In genomic region chr17:44188769-44189145, GRCm38 (mm10) we compare ENCODE assay signal across 8 mouse cellular contexts. TPM values are rescaled to one million over a fixed set of nuclear protein-coding genes. Genes with fewer than 3 reads are reported as not detected.
DNase-seq lines count a peak whose midpoint lies in the region; ATAC-seq and TF ChIP-seq lines count a peak whose summit lies in the region.

No protein-coding gene starts in this region.

- no peaks in the 10 kb centered on the region for H3K36me3 ChIP-seq in lung, embryonic 14.5 days (ENCODE audit: insufficient read depth)
- no peaks in the 10 kb centered on the region for H3K36me3 ChIP-seq in embryonic facial prominence, embryonic 10.5 days (replicated peaks)
- no peaks in the 10 kb centered on the region for H3K36me3 ChIP-seq in heart, embryonic 16.5 days (ENCODE audit: control insufficient read depth, insufficient read depth)
- no peaks in the 10 kb centered on the region for H3K36me3 ChIP-seq in limb, embryonic 13.5 days

- under 1% methylated on average over 24 of the region's 24 CpGs for WGBS in lung, embryonic 14.5 days
- WGBS in embryonic facial prominence, embryonic 10.5 days = under 1% methylated on average over 24 of the region's 24 CpGs
- under 1% methylated on average over 24 of the region's 24 CpGs for WGBS in heart, embryonic 16.5 days
- WGBS in limb, embryonic 13.5 days = 0% methylated on average over 24 of the region's 24 CpGs

- peaks cover 26% of the 10 kb centered on the region for H3K27me3 ChIP-seq in lung, embryonic 14.5 days (ENCODE audit: insufficient read depth, low read length)
- H3K27me3 ChIP-seq in embryonic facial prominence, embryonic 10.5 days (replicated peaks; ENCODE audit: low read depth, poor library complexity, severe bottlenecking) = peaks cover 53% of the 10 kb centered on the region
- no peaks in the 10 kb centered on the region for H3K27me3 ChIP-seq in heart, embryonic 16.5 days (ENCODE audit: control insufficient read depth, insufficient read depth, low read length)
- H3K27me3 ChIP-seq in limb, embryonic 13.5 days = peaks cover 46% of the 10 kb centered on the region

- TF ChIP-seq CTCF in lung, embryonic 14.5 days (IDR thresholded peaks at IDR 0.05; ENCODE audit: low read depth) = no peak

- H3K4me3 ChIP-seq in lung, embryonic 14.5 days (ENCODE audit: low read depth, low read length) = peak overlapping the region; percentile 39
- peak overlapping the region; percentile 59 for H3K4me3 ChIP-seq in embryonic facial prominence, embryonic 10.5 days
- peak overlapping the region; percentile 77 for H3K4me3 ChIP-seq in heart, embryonic 16.5 days (ENCODE audit: low read length)
- peak overlapping the region; percentile 48 for H3K4me3 ChIP-seq in limb, embryonic 13.5 days

- ATAC-seq in lung, embryonic 14.5 days (ENCODE audit: insufficient read depth) = 0 out of 2 replicates have a peak, but pooled peaks have one; percentile 24
- ATAC-seq in heart, embryonic 16.5 days (replicated peaks; ENCODE audit: extremely low read depth, insufficient read depth, low FRiP score) = peak; percentile 35; the same call in 1 of the 2 replicates
- ATAC-seq in limb, embryonic 13.5 days (ENCODE audit: low FRiP score, low read depth) = no peak

- peak overlapping the region; percentile 74 for H3K4me2 ChIP-seq in lung, embryonic 14.5 days
- peak overlapping the region; percentile 86 for H3K4me2 ChIP-seq in heart, embryonic 16.5 days (ENCODE audit: low read depth, low read length)
- H3K4me2 ChIP-seq in limb, embryonic 13.5 days (replicated peaks) = peak overlapping the region; percentile 85

- no peak for DNase-seq in lung, embryonic 14.5 days
- no peak for DNase-seq in lung, postnatal 25 days (ENCODE audit: low spot score)
- DNase-seq in embryonic facial prominence, embryonic 10.5 days (ENCODE audit: low spot score) = peak; percentile 25
- DNase-seq in naive thymus-derived CD4-positive, alpha-beta T cell, adult 2 months (ENCODE audit: low read depth) = peak; percentile 33
- DNase-seq in frontal cortex, postnatal 36 days (ENCODE audit: low spot score in 2 of 2) = no peak
- DNase-seq in T-cell, adult 2 months (ENCODE audit: low spot score) = no peak

- no peak overlapping the region for H3K27ac ChIP-seq in lung, embryonic 14.5 days (ENCODE audit: low read depth)
- H3K27ac ChIP-seq in embryonic facial prominence, embryonic 10.5 days (replicated peaks) = 0 out of 2 replicates have a peak overlapping the region, but pooled peaks have one; percentile 2
- peak overlapping the region; percentile 94 for H3K27ac ChIP-seq in heart, embryonic 16.5 days (ENCODE audit: low read length)
- no peak overlapping the region for H3K27ac ChIP-seq in limb, embryonic 13.5 days

- peak overlapping the region; percentile 26; the same call in 1 of the 2 replicates for H3K9ac ChIP-seq in lung, embryonic 14.5 days
- H3K9ac ChIP-seq in heart, embryonic 16.5 days (ENCODE audit: low read length) = peak overlapping the region; percentile 78
- H3K9ac ChIP-seq in limb, embryonic 13.5 days = peak overlapping the region; percentile 43

- no peaks in the 10 kb centered on the region for H3K4me1 ChIP-seq in lung, embryonic 14.5 days (ENCODE audit: insufficient read depth)
- H3K4me1 ChIP-seq in embryonic facial prominence, embryonic 10.5 days = peaks cover 23% of the 10 kb centered on the region
- peaks cover 24% of the 10 kb centered on the region for H3K4me1 ChIP-seq in heart, embryonic 16.5 days (ENCODE audit: control insufficient read depth, insufficient read depth, low read length)
- peaks cover 20% of the 10 kb centered on the region for H3K4me1 ChIP-seq in limb, embryonic 13.5 days

- H3K9me3 ChIP-seq in lung, embryonic 14.5 days (ENCODE audit: low read depth, low read length) = no peaks in the 10 kb centered on the region
- no peaks in the 10 kb centered on the region for H3K9me3 ChIP-seq in embryonic facial prominence, embryonic 10.5 days
- H3K9me3 ChIP-seq in heart, embryonic 16.5 days (replicated peaks; ENCODE audit: control insufficient read depth, low read length) = no peaks in the 10 kb centered on the region
- H3K9me3 ChIP-seq in limb, embryonic 13.5 days = no peaks in the 10 kb centered on the region

RNA-seq across cellular contexts. Expression of gene Clic5, which starts 0.4 kb away (rescaled TPM):
- 3.3 and 4.5 TPM in 2 replicates for polyA plus RNA-seq in lung, embryonic 14.5 days (2014; fragmentation: Nextera tagmentation; extraction: Ambion mirVana)
- 0.11 and 0.39 TPM in 2 replicates for polyA plus RNA-seq in embryonic facial prominence, embryonic 10.5 days (2016; fragmentation: Nextera tagmentation; extraction: Ambion mirVana)
- 16.6 and 17.8 TPM in 2 replicates for polyA plus RNA-seq in heart, embryonic 16.5 days (2015; fragmentation: Nextera tagmentation; extraction: Ambion mirVana)
- 0.45 and 0.46 TPM in 2 replicates for polyA plus RNA-seq in limb, embryonic 13.5 days (2015; fragmentation: Nextera tagmentation; extraction: Ambion mirVana)

Comparison
In these comparisons a context has a peak if more than half of its experiments do, and no peak if none do; other contexts are left out.
1. DNase-seq: peak in embryonic facial prominence, embryonic 10.5 days (single experiment) and naive thymus-derived CD4-positive, alpha-beta T cell, adult 2 months (single experiment); none in lung, embryonic 14.5 days (single experiment), lung, postnatal 25 days (single experiment), frontal cortex, postnatal 36 days (0 of 2) and T-cell, adult 2 months (single experiment).
2. H3K27ac ChIP-seq: peak in embryonic facial prominence, embryonic 10.5 days (single experiment) and heart, embryonic 16.5 days (single experiment); none in lung, embryonic 14.5 days (single experiment) and limb, embryonic 13.5 days (single experiment).
3. H3K9ac ChIP-seq: peak in every context shown above with its lines; median percentile 78 in heart, embryonic 16.5 days; 43 in limb, embryonic 13.5 days; 26 in lung, embryonic 14.5 days.
4. Peak in every context shown above with its lines, with median percentiles within 50 percentile points of each other: H3K4me2 ChIP-seq and H3K4me3 ChIP-seq.